Mouse (Mus musculus) stomach, postnatal 0 days (tissue): ENCODE data around the gene Jazf1.

ENCODE experiments used
- CTCF ChIP-seq: IDR thresholded peaks from 2 replicates; pipeline ENCODE4 v1.5.1; 2016; ENCODE audit warnings: antibody characterized with exemption, low read depth, mild to moderate bottlenecking, moderate library complexity
- EP300 ChIP-seq: optimal IDR thresholded peaks from 2 replicates; pipeline ENCODE3; 2016; ENCODE audit warnings: antibody characterized with exemption

DNA sequence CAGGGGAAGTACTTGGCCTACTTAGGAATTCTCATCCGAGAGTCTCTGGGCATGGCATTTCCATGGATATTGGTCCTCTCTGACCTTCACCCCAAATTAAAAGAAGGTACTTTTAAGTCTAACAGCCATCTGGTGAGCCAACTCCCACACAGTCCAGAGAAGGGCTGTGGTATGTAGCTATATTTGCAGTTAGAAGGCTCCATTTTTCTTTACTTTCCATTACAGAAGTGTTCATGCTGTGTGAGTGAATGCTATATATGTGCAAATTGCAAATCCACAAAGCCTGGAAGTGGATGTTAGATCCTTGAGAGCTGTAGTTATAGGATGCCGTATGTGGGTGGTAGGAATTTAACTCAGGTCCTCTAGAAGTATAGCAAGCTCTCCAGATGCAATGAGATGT lies 245.8 kb downstream of the Jazf1 start:
- TF ChIP-seq CTCF (no peak), EP300 (no peak)
